Mouse (Mus musculus) heart, embryonic 10.5 days (tissue): ENCODE measurements around the gene Dad1. TPM values are rescaled to one million over a fixed set of nuclear protein-coding genes. Genes with fewer than 3 reads are reported as not detected.

Source experiments
- DNase-seq: peaks from one replicate; pipeline ENCODE4 v3.0.0-alpha.2; 2017; ENCODE audit warnings: low spot score
- H3K27ac ChIP-seq: fragments of 300-500 bp; sonication (generic); 2 replicates; pipeline ENCODE4 v1.5.1; 2016; ENCODE audit warnings: mild to moderate bottlenecking
- H3K27me3 ChIP-seq: fragments of 300-500 bp; sonication (generic); 2 replicates; pipeline ENCODE4 v1.6.1; 2016; ENCODE audit warnings: mild to moderate bottlenecking; ENCODE audit not compliant: poor library complexity, insufficient read depth, severe bottlenecking
- H3K36me3 ChIP-seq: fragments of 300-500 bp; sonication (generic); 2 replicates; pipeline ENCODE4 v1.6.1; 2016; ENCODE audit warnings: mild to moderate bottlenecking, moderate library complexity
- H3K4me1 ChIP-seq: fragments of 300-500 bp; sonication (generic); 2 replicates; pipeline ENCODE4 v1.6.1; 2016; ENCODE audit warnings: mild to moderate bottlenecking
- H3K4me3 ChIP-seq: fragments of 300-500 bp; sonication (generic); 2 replicates; pipeline ENCODE4 v1.5.1; 2016; ENCODE audit warnings: mild to moderate bottlenecking, moderate library complexity
- H3K9me3 ChIP-seq: fragments of 300-500 bp; sonication (generic); 2 replicates; pipeline ENCODE4 v1.6.1; 2016; ENCODE audit warnings: mild to moderate bottlenecking, moderate library complexity
- WGBS: fragments of 180-500 bp; shearing (Covaris S2); methylation state at CpG from one replicate; pipeline ENCODE4 v1.1.7; 2016; 5-methylcytosine and 5-hydroxymethylcytosine counted together
- polyA plus RNA-seq: library from polyadenylated mRNA; unstranded; fragments of >200 nt; fragmentation: Nextera tagmentation; extraction: Ambion mirVana; gene quantifications from 2 replicates; pipeline ENCODE4 v1.2.1, GENCODE M21; 2016

Gene Dad1
- polyA plus RNA-seq, 1 experiment from 2014 or later: 298 TPM

GRCm38 (mm10) chr14:54219849-54220248 is 34.1 kb downstream of the Dad1 start:
- Histone ChIP-seq H3K4me1 (peaks cover 40% of the 10 kb centered on the region), H3K36me3 (no peaks in the 10 kb centered on the region), H3K27me3 (no peaks in the 10 kb centered on the region), H3K27ac (no peak overlapping the region), H3K9me3 (no peaks in the 10 kb centered on the region), H3K4me3 (no peak overlapping the region)
- no peak for DNase-seq
- 78% methylated on average over 7 of the region's 7 CpGs for WGBS

- Histone ChIP-seq H3K4me3 (no peak overlapping the region), H3K27ac (peak overlapping the region; percentile 45; the same call in 1 of the 2 replicates), H3K36me3 (no peaks in the 10 kb centered on the region), H3K9me3 (no peaks in the 10 kb centered on the region), H3K27me3 (no peaks in the 10 kb centered on the region), H3K4me1 (peaks cover 39% of the 10 kb centered on the region)
- no peak for DNase-seq
- 54% methylated on average over 8 of the region's 8 CpGs for WGBS
These were observed 34.6 kb downstream of the Dad1 start for GRCm38 (mm10) chr14:54219256-54219655.

GRCm38 (mm10) chr14:54218721-54219120 is 35.2 kb downstream of the Dad1 start:
- no peak for DNase-seq
- H3K27me3 ChIP-seq: no peaks in the 10 kb centered on the region
- no peaks in the 10 kb centered on the region for H3K36me3 ChIP-seq
- H3K27ac ChIP-seq: no peak overlapping the region
- H3K9me3 ChIP-seq: no peaks in the 10 kb centered on the region
- WGBS: 63% methylated on average over 9 of the region's 9 CpGs
- no peak overlapping the region for H3K4me3 ChIP-seq
- H3K4me1 ChIP-seq: peaks cover 37% of the 10 kb centered on the region

GRCm38 (mm10) chr14:54218233-54218632 is 35.7 kb downstream of the Dad1 start:
- DNase-seq: no peak
- no peaks in the 10 kb centered on the region for H3K36me3 ChIP-seq
- 72% methylated on average over 1 of the region's 1 CpGs for WGBS

GRCm38 (mm10) chr14:54216126-54216525 is 37.8 kb downstream of the Dad1 start:
- Histone ChIP-seq H3K4me1 (peaks cover 34% of the 10 kb centered on the region), H3K4me3 (no peak overlapping the region), H3K27ac (0 out of 2 replicates have a peak overlapping the region, but pooled peaks have one; percentile 10), H3K27me3 (no peaks in the 10 kb centered on the region), H3K36me3 (no peaks in the 10 kb centered on the region), H3K9me3 (no peaks in the 10 kb centered on the region)
- 86% methylated on average over 7 of the region's 7 CpGs for WGBS
- DNase-seq: no peak

More at GRCm38 (mm10) chr14:54218233-54218632, 35.7 kb downstream of the Dad1 start:
- Histone ChIP-seq H3K27ac (no peak overlapping the region), H3K4me1 (peaks cover 37% of the 10 kb centered on the region), H3K4me3 (no peak overlapping the region), H3K27me3 (no peaks in the 10 kb centered on the region), H3K9me3 (no peaks in the 10 kb centered on the region)

- H3K27me3 ChIP-seq: no peaks in the 10 kb centered on the region
- peaks cover 28% of the 10 kb centered on the region for H3K4me1 ChIP-seq
- no peaks in the 10 kb centered on the region for H3K36me3 ChIP-seq
- 61% methylated on average over 10 of the region's 10 CpGs for WGBS
- no peaks in the 10 kb centered on the region for H3K9me3 ChIP-seq
- no peak overlapping the region for H3K4me3 ChIP-seq
- DNase-seq: no peak
- H3K27ac ChIP-seq: peak overlapping the region; percentile 38; the same call in 1 of the 2 replicates
These were observed 39.0 kb downstream of the Dad1 start for GRCm38 (mm10) chr14:54214901-54215300.

- no peak overlapping the region for H3K4me3 ChIP-seq
- peak overlapping the region; percentile 38; the same call in 1 of the 2 replicates for H3K27ac ChIP-seq
- H3K9me3 ChIP-seq: no peaks in the 10 kb centered on the region
- 36% methylated on average over 2 of the region's 2 CpGs for WGBS
- no peak for DNase-seq
- H3K36me3 ChIP-seq: no peaks in the 10 kb centered on the region
- peaks cover 26% of the 10 kb centered on the region for H3K4me1 ChIP-seq
- no peaks in the 10 kb centered on the region for H3K27me3 ChIP-seq
These were observed 39.4 kb downstream of the Dad1 start for GRCm38 (mm10) chr14:54214477-54214876.

GRCm38 (mm10) chr14:54213734-54214133 is 40.2 kb downstream of the Dad1 start:
- Histone ChIP-seq H3K36me3 (no peaks in the 10 kb centered on the region), H3K4me1 (peaks cover 24% of the 10 kb centered on the region), H3K9me3 (no peaks in the 10 kb centered on the region), H3K4me3 (no peak overlapping the region), H3K27me3 (no peaks in the 10 kb centered on the region), H3K27ac (no peak overlapping the region)
- WGBS: 78% methylated on average over 2 of the region's 2 CpGs
- no peak for DNase-seq

GRCm38 (mm10) chr14:54211755-54212154 is 42.1 kb downstream of the Dad1 start:
- no peaks in the 10 kb centered on the region for H3K9me3 ChIP-seq
- H3K36me3 ChIP-seq: no peaks in the 10 kb centered on the region
- DNase-seq: no peak
- peaks cover 41% of the 10 kb centered on the region for H3K4me1 ChIP-seq
- H3K27ac ChIP-seq: peak overlapping the region; percentile 29; the same call in 1 of the 2 replicates
- WGBS: 79% methylated on average over 5 of the region's 5 CpGs
- no peak overlapping the region for H3K4me3 ChIP-seq
- no peaks in the 10 kb centered on the region for H3K27me3 ChIP-seq

- peaks cover 46% of the 10 kb centered on the region for H3K4me1 ChIP-seq
- H3K27ac ChIP-seq: peak overlapping the region; percentile 18; the same call in 1 of the 2 replicates
- no peak overlapping the region for H3K4me3 ChIP-seq
- WGBS: 89% methylated on average over 8 of the region's 8 CpGs
- H3K27me3 ChIP-seq: no peaks in the 10 kb centered on the region
- no peaks in the 10 kb centered on the region for H3K9me3 ChIP-seq
- H3K36me3 ChIP-seq: no peaks in the 10 kb centered on the region
- DNase-seq: no peak
These were observed 42.7 kb downstream of the Dad1 start for GRCm38 (mm10) chr14:54211199-54211598.

- Histone ChIP-seq H3K27me3 (no peaks in the 10 kb centered on the region), H3K4me1 (peaks cover 45% of the 10 kb centered on the region), H3K36me3 (no peaks in the 10 kb centered on the region), H3K27ac (no peak overlapping the region), H3K9me3 (no peaks in the 10 kb centered on the region), H3K4me3 (no peak overlapping the region)
- 89% methylated on average over 2 of the region's 2 CpGs for WGBS
- DNase-seq: no peak
These were observed 43.5 kb downstream of the Dad1 start for GRCm38 (mm10) chr14:54210401-54210800.

- 73% methylated on average over 5 of the region's 5 CpGs for WGBS
- Histone ChIP-seq H3K27ac (no peak overlapping the region), H3K27me3 (no peaks in the 10 kb centered on the region), H3K4me3 (no peak overlapping the region), H3K4me1 (peaks cover 41% of the 10 kb centered on the region), H3K9me3 (no peaks in the 10 kb centered on the region), H3K36me3 (no peaks in the 10 kb centered on the region)
- no peak for DNase-seq
These were observed 44.0 kb downstream of the Dad1 start for GRCm38 (mm10) chr14:54209932-54210331.

GRCm38 (mm10) chr14:54208741-54209140 is 45.2 kb downstream of the Dad1 start:
- WGBS: 48% methylated on average over 6 of the region's 6 CpGs
- DNase-seq: no peak
- Histone ChIP-seq H3K9me3 (no peaks in the 10 kb centered on the region), H3K27ac (0 out of 2 replicates have a peak overlapping the region, but pooled peaks have one; percentile 31), H3K27me3 (no peaks in the 10 kb centered on the region), H3K4me1 (peaks cover 44% of the 10 kb centered on the region), H3K36me3 (no peaks in the 10 kb centered on the region), H3K4me3 (no peak overlapping the region)

GRCm38 (mm10) chr14:54207924-54208323 is 46.0 kb downstream of the Dad1 start:
- H3K4me3 ChIP-seq: no peak overlapping the region

More at GRCm38 (mm10) chr14:54207924-54208323, 46.0 kb downstream of the Dad1 start:
- Histone ChIP-seq H3K9me3 (no peaks in the 10 kb centered on the region), H3K27me3 (no peaks in the 10 kb centered on the region), H3K27ac (peak overlapping the region; percentile 31), H3K4me1 (peaks cover 50% of the 10 kb centered on the region), H3K36me3 (no peaks in the 10 kb centered on the region)
- WGBS: 49% methylated on average over 5 of the region's 5 CpGs
- DNase-seq: no peak
